Mouse (Mus musculus) myocyte (in vitro differentiated cells): ENCODE data around the gene Gm9837.

ENCODE experiments used
- E2F4 ChIP-seq: IDR thresholded peaks from one replicate; pipeline ENCODE4 v1.6.1; 2011; ENCODE audit warnings: mild to moderate bottlenecking, control low read depth, moderate library complexity; ENCODE audit not compliant: insufficient read depth
- MAX ChIP-seq: IDR thresholded peaks from one replicate; pipeline ENCODE4 v1.6.1; 2011; ENCODE audit warnings: low read depth, mild to moderate bottlenecking, control low read depth
- MYOD1 ChIP-seq, 3 experiments: IDR thresholded peaks; one replicate each; pipeline ENCODE4 v1.6.1; 2011; ENCODE audit warnings: control low read depth in 2 of 3, low read depth in 2 of 3, mild to moderate bottlenecking in 2 of 3, moderate library complexity in 1 of 3; ENCODE audit not compliant: insufficient read length in 2 of 3, control insufficient read depth in 1 of 3
- POLR2A ChIP-seq: IDR thresholded peaks from one replicate; pipeline ENCODE4 v1.6.1; 2011; ENCODE audit warnings: low read depth, mild to moderate bottlenecking, control low read depth, moderate library complexity; ENCODE audit not compliant: insufficient read length
- REST ChIP-seq: IDR thresholded peaks from one replicate; pipeline ENCODE4 v1.6.1; 2011; ENCODE audit warnings: mild to moderate bottlenecking, control low read depth, moderate library complexity; ENCODE audit not compliant: insufficient read depth, insufficient read length
- SRF ChIP-seq: IDR thresholded peaks from one replicate; pipeline ENCODE4 v1.6.1; 2011; ENCODE audit warnings: low read depth; ENCODE audit not compliant: control insufficient read depth, insufficient read length
- TCF12 ChIP-seq: IDR thresholded peaks from one replicate; pipeline ENCODE4 v1.6.1; 2011; ENCODE audit warnings: mild to moderate bottlenecking, control low read depth; ENCODE audit not compliant: poor library complexity, insufficient read depth, severe bottlenecking
- USF1 ChIP-seq: IDR thresholded peaks from one replicate; pipeline ENCODE4 v1.6.1; 2011; ENCODE audit warnings: low read depth, mild to moderate bottlenecking, control low read depth, moderate library complexity

- TF ChIP-seq TCF12 (no peak), POLR2A (no peak), MYOD1 (IDR thresholded peaks at IDR 0.05; ENCODE audit: control insufficient read depth in 1 of 3, insufficient read length in 2 of 3, low read depth in 2 of 3) (no peak), E2F4 (no peak), SRF (no peak), USF1 (no peak), MAX (no peak), REST (no peak)
Observed at GRCm38 (mm10) chr11:53451361-53451760, 18.9 kb downstream of the Gm9837 start.
